Comparison of ENCODE assay signal across 9 mouse cellular contexts in the genomic region with DNA sequence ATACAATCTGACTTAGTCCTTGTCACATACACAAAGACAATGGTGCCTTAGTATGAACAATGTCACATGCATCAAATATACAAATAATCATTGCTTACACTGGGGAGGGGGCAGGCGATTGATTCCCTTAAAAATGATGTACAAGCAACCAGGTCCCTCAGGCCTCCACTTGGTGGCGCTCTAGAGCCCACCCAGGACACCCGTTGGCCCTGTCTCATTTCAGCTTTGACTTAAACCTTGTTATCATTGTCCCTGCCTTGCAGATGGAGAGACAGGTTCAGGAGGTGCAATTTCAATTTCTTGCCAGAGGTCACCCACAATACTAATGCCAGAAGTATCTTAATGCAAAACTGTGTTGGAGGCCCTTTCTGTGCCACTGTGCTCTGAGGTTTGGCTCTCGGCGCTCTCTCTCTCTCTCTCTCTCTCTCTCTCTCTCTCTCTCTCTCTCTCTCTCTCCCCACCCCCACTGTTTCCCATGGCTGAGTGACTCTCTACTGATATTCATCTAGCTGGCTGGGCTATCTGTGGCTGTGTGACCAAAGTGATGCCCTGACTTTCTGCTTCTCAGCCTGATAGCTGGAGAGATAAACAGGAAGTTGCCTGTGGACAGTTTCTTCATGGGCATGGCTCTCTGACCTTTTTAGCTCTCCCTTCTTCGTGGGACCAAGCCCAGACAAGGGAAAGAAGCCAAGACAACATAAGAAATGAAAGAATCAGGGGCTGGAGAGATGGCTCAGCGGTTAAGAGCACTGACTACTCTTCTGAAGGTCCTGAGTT. TPM values are rescaled to one million over a fixed set of nuclear protein-coding genes. Genes with fewer than 3 reads are reported as not detected.
DNase-seq lines count a peak whose midpoint lies in the region; ATAC-seq and TF ChIP-seq lines count a peak whose summit lies in the region.
"Had no signal": no experiment of that assay in that cellular context is flagged by ENCODE, and none has a peak within 500 bp of the region (broad histone marks: within the 10 kb centered on the region; RNA-seq: fewer than 3 reads in every experiment).

No protein-coding gene starts in this region.

- no peak overlapping the region for H3K9ac ChIP-seq in heart, adult 2 months (ENCODE audit: low read depth, low read length)
- H3K9ac ChIP-seq in embryonic facial prominence, embryonic 13.5 days: no peak overlapping the region
- no peak overlapping the region for H3K9ac ChIP-seq in midbrain, postnatal 0 days (replicated peaks; ENCODE audit: low read length, poor library complexity, severe bottlenecking)
- H3K9ac ChIP-seq in forebrain, embryonic 15.5 days (replicated peaks): no peak overlapping the region
- H3K9ac ChIP-seq: lung, embryonic 15.5 days had no signal

- no peak overlapping the region for H3K4me3 ChIP-seq in heart, adult 2 months
- no peak overlapping the region for H3K4me3 ChIP-seq in embryonic facial prominence, embryonic 13.5 days
- H3K4me3 ChIP-seq in midbrain, postnatal 0 days (ENCODE audit: low read depth, low read length): no peak overlapping the region
- no peak overlapping the region for H3K4me3 ChIP-seq in forebrain, embryonic 15.5 days
- H3K4me3 ChIP-seq: lung, embryonic 15.5 days had no signal

- no peaks in the 10 kb centered on the region; the same call in 1 of the 2 replicates for H3K4me1 ChIP-seq in heart, adult 2 months (ENCODE audit: control insufficient read depth, insufficient read depth, low read length)
- peaks cover 77% of the 10 kb centered on the region for H3K4me1 ChIP-seq in embryonic facial prominence, embryonic 13.5 days
- H3K4me1 ChIP-seq in midbrain, postnatal 0 days (ENCODE audit: insufficient read depth, low read length): no peaks in the 10 kb centered on the region
- H3K4me1 ChIP-seq in forebrain, embryonic 15.5 days: peaks cover 19% of the 10 kb centered on the region

- no peak for ATAC-seq in embryonic facial prominence, embryonic 13.5 days (ENCODE audit: insufficient number of reproducible peaks, insufficient read depth, low FRiP score, low TSS enrichment, low read depth)
- no peak for ATAC-seq in midbrain, postnatal 0 days (ENCODE audit: low FRiP score)
- ATAC-seq in forebrain, embryonic 15.5 days (replicated peaks): no peak

- no peaks in the 10 kb centered on the region for H3K27me3 ChIP-seq in heart, adult 2 months (ENCODE audit: control insufficient read depth, insufficient read depth, low read length)
- H3K27me3 ChIP-seq in embryonic facial prominence, embryonic 13.5 days: no peaks in the 10 kb centered on the region
- no peaks in the 10 kb centered on the region for H3K27me3 ChIP-seq in midbrain, postnatal 0 days (ENCODE audit: insufficient read depth, low read length)
- H3K27me3 ChIP-seq in forebrain, embryonic 15.5 days: no peaks in the 10 kb centered on the region
- H3K27me3 ChIP-seq: lung, embryonic 15.5 days had no signal

- peak; percentile 48 to 64 for DNase-seq in heart, adult 2 months
- no peak for DNase-seq in heart, postnatal 25 days (ENCODE audit: low spot score)
- DNase-seq in 416B (ENCODE audit: low read depth): peak; percentile 81
- DNase-seq in NIH3T3 (ENCODE audit: low read depth): peak; percentile 64
- peak; percentile 62 for DNase-seq in layer of hippocampus, adult 9-10 months (ENCODE audit: low spot score)
- DNase-seq in midbrain, postnatal 0 days (ENCODE audit: low spot score): peak; percentile 66

- H3K27ac ChIP-seq in heart, adult 2 months: no peak overlapping the region
- peak overlapping the region; percentile 94 for H3K27ac ChIP-seq in embryonic facial prominence, embryonic 13.5 days
- no peak overlapping the region for H3K27ac ChIP-seq in midbrain, postnatal 0 days (ENCODE audit: low read depth, low read length)
- H3K27ac ChIP-seq in forebrain, embryonic 15.5 days (replicated peaks): no peak overlapping the region
- H3K27ac ChIP-seq: lung, embryonic 15.5 days had no signal

- TF ChIP-seq CTCF in heart, adult 2 months (IDR thresholded peaks at IDR 0.05): peak; percentile 87
- peak; percentile 76 for TF ChIP-seq CTCF in midbrain, postnatal 0 days (IDR thresholded peaks at IDR 0.05)

- H3K79me2 ChIP-seq in heart, adult 2 months (replicated peaks; ENCODE audit: control insufficient read depth, insufficient read depth, low read length): no peaks in the 10 kb centered on the region

- no peak overlapping the region for H3K4me2 ChIP-seq in embryonic facial prominence, embryonic 13.5 days
- H3K4me2 ChIP-seq in midbrain, postnatal 0 days (ENCODE audit: low read depth, low read length, poor library complexity, severe bottlenecking): no peak overlapping the region
- H3K4me2 ChIP-seq in forebrain, embryonic 15.5 days (replicated peaks): no peak overlapping the region
- H3K4me2 ChIP-seq: lung, embryonic 15.5 days had no signal

- WGBS in heart, adult 2 months: 45% methylated on average over 7 of the region's 7 CpGs
- WGBS in embryonic facial prominence, embryonic 13.5 days: 38% methylated on average over 7 of the region's 7 CpGs
- 36% methylated on average over 7 of the region's 7 CpGs for WGBS in midbrain, postnatal 0 days
- 45% methylated on average over 7 of the region's 7 CpGs for WGBS in forebrain, embryonic 15.5 days

- intact Hi-C loops in heart, adult 2 months (cut with DNase I): loop anchor here (1.0 kb wide), 1 partner anchor 64 kb away; no protein-coding TSS in a partner anchor
- intact Hi-C loops in heart, postnatal 25 days (cut with DNase I): loop anchor here (2.0 kb wide), 1 partner anchor 62 kb away; no protein-coding TSS in a partner anchor

- H3K9me3 ChIP-seq in embryonic facial prominence, embryonic 13.5 days: no peaks in the 10 kb centered on the region
- H3K9me3 ChIP-seq in midbrain, postnatal 0 days (ENCODE audit: low read length): no peaks in the 10 kb centered on the region
- H3K9me3 ChIP-seq in forebrain, embryonic 15.5 days: no peaks in the 10 kb centered on the region
- H3K9me3 ChIP-seq: lung, embryonic 15.5 days had no signal

- H3K36me3 ChIP-seq in heart, adult 2 months (ENCODE audit: control insufficient read depth, insufficient read depth, low read length): no peaks in the 10 kb centered on the region
- H3K36me3 ChIP-seq in embryonic facial prominence, embryonic 13.5 days: no peaks in the 10 kb centered on the region
- no peaks in the 10 kb centered on the region for H3K36me3 ChIP-seq in midbrain, postnatal 0 days (ENCODE audit: insufficient read depth, low read length)
- H3K36me3 ChIP-seq in forebrain, embryonic 15.5 days: no peaks in the 10 kb centered on the region; the same call in 1 of the 2 replicates
- H3K36me3 ChIP-seq: lung, embryonic 15.5 days had no signal

- no peak for TF ChIP-seq EP300 in heart, adult 2 months (IDR thresholded peaks at IDR 0.05; ENCODE audit: insufficient read depth, low read depth, low read length)

- TF ChIP-seq POLR2A in heart, adult 2 months (IDR thresholded peaks at IDR 0.05; ENCODE audit: insufficient read depth, low read depth, low read length): no peak

RNA-seq across cellular contexts. Expression of a gene that starts 35.7 kb away (rescaled TPM):
- not detected for total RNA-seq in heart, adult 2 months (2021)
- 0.12 TPM in 1 of 2 replicates, not detected in the other for polyA plus RNA-seq in heart, adult 2 months (2012; rRNA removed)
- total RNA-seq in heart, postnatal 25 days (2021): not detected
- polyA plus RNA-seq in embryonic facial prominence, embryonic 13.5 days (2015; fragmentation: Nextera tagmentation; extraction: Ambion mirVana): 0.31 TPM in 1 of 2 replicates, not detected in the other
- 1.4 TPM in 1 of 2 replicates, not detected in the other for total RNA-seq in midbrain, postnatal 0 days (2014; rRNA removed)
- polyA plus RNA-seq in midbrain, postnatal 0 days (2015; fragmentation: Nextera tagmentation; extraction: Ambion mirVana): 0.39 and 0.41 TPM in 2 replicates
- polyA plus RNA-seq in forebrain, embryonic 15.5 days (2015; fragmentation: Nextera tagmentation; extraction: Ambion mirVana): 0.22 TPM in 1 of 2 replicates, not detected in the other
- polyA plus RNA-seq: lung, embryonic 15.5 days had no signal
